Comparison of ENCODE assay signal across 24 mouse cellular contexts in the genomic region with DNA sequence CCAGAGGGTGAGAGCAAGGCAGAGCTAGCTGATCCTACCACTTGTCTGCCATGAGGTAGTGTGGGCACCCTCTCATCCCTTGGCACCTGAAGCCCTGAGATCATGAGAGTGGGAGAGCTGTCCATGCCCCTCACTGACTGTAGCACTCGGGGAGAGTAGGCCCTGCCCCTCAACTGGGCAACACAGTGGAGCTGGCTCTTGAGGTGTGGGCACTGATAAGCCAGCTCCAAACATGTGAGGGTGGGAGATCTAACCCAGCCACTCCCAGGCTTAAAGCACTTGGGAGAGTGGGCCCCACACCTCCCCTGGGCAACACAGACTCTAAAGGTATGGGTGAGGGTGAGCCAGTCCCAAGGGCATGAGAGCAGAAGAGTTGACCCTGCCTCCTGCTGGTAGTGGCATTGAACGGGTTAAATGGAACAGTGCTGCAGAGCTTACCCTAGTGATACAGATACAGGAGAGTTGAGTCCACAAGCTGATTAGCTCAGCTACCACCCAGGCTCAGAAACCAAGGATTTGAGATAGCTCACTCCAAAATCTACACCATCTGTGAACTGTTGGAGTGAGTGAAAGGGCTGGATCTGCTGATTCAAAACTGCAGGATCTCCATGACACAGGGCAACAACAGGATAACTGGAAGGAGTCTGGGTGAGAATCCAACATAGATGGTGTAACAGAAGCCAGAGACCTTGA.
DNase-seq lines count a peak whose midpoint lies in the region; ATAC-seq and TF ChIP-seq lines count a peak whose summit lies in the region.
"Had no signal": no experiment of that assay in that cellular context is flagged by ENCODE, and none has a peak within 500 bp of the region (broad histone marks: within the 10 kb centered on the region; RNA-seq: fewer than 3 reads in every experiment).

No protein-coding gene starts in this region.

- no peak overlapping the region for H3K4me2 ChIP-seq in midbrain, embryonic 11.5 days
- no peak overlapping the region for H3K4me2 ChIP-seq in midbrain, embryonic 14.5 days (ENCODE audit: low read length)
- peak overlapping the region; percentile 38 for H3K4me2 ChIP-seq in liver, embryonic 15.5 days
- H3K4me2 ChIP-seq in stomach, embryonic 15.5 days: no peak overlapping the region
- H3K4me2 ChIP-seq: forebrain, embryonic 15.5 days; hindbrain, embryonic 12.5 days; limb, embryonic 12.5 days; lung, embryonic 14.5 days; neural tube, embryonic 12.5 days had no signal

- peak; percentile 38; the same call in 1 of the 2 replicates for ATAC-seq in cerebellum, adult (ENCODE audit: insufficient number of reproducible peaks, low FRiP score, low TSS enrichment)
- ATAC-seq in midbrain, embryonic 11.5 days (ENCODE audit: low FRiP score): no peak
- no peak for ATAC-seq in midbrain, embryonic 14.5 days (ENCODE audit: low FRiP score, low TSS enrichment)
- ATAC-seq in liver, embryonic 15.5 days (ENCODE audit: insufficient read depth): peak; percentile 82
- peak; percentile 60 for ATAC-seq in stomach, embryonic 15.5 days (ENCODE audit: insufficient read depth, low FRiP score, low read depth)
- ATAC-seq: forebrain, embryonic 15.5 days; Patski had no signal

- H3K9me3 ChIP-seq in midbrain, embryonic 11.5 days (ENCODE audit: control insufficient read depth, low read length): no peaks in the 10 kb centered on the region
- no peaks in the 10 kb centered on the region for H3K9me3 ChIP-seq in midbrain, embryonic 14.5 days (ENCODE audit: control insufficient read depth, low read length)
- H3K9me3 ChIP-seq in liver, embryonic 15.5 days (replicated peaks): no peaks in the 10 kb centered on the region
- H3K9me3 ChIP-seq in stomach, embryonic 15.5 days: no peaks in the 10 kb centered on the region
- H3K9me3 ChIP-seq: forebrain, embryonic 15.5 days; heart, embryonic 10.5 days; hindbrain, embryonic 12.5 days; limb, embryonic 12.5 days; neural tube, embryonic 12.5 days had no signal

- no peak overlapping the region for H3K27ac ChIP-seq in midbrain, embryonic 11.5 days (ENCODE audit: low read depth, low read length)
- no peak overlapping the region for H3K27ac ChIP-seq in midbrain, embryonic 14.5 days (replicated peaks; ENCODE audit: low read depth, low read length)
- no peak overlapping the region for H3K27ac ChIP-seq in liver, embryonic 15.5 days (replicated peaks)
- H3K27ac ChIP-seq in stomach, embryonic 15.5 days: no peak overlapping the region
- no peak overlapping the region for H3K27ac ChIP-seq in left cerebral cortex, adult 2 months
- H3K27ac ChIP-seq: forebrain, embryonic 15.5 days; heart, embryonic 10.5 days; hindbrain, embryonic 12.5 days; limb, embryonic 12.5 days; macrophage; neural tube, embryonic 12.5 days had no signal

- H3K36me3 ChIP-seq in midbrain, embryonic 11.5 days (ENCODE audit: control insufficient read depth, insufficient read depth, low read length): no peaks in the 10 kb centered on the region
- no peaks in the 10 kb centered on the region for H3K36me3 ChIP-seq in midbrain, embryonic 14.5 days (ENCODE audit: control insufficient read depth, insufficient read depth, low read length)
- no peaks in the 10 kb centered on the region for H3K36me3 ChIP-seq in liver, embryonic 15.5 days (replicated peaks)
- no peaks in the 10 kb centered on the region for H3K36me3 ChIP-seq in stomach, embryonic 15.5 days
- H3K36me3 ChIP-seq: forebrain, embryonic 15.5 days; heart, embryonic 10.5 days; hindbrain, embryonic 12.5 days; limb, embryonic 12.5 days; neural tube, embryonic 12.5 days had no signal

- TF ChIP-seq CTCF in left cerebral cortex, adult 2 months (IDR thresholded peaks at IDR 0.05): no peak

- H3K27me3 ChIP-seq in midbrain, embryonic 11.5 days (ENCODE audit: control insufficient read depth, insufficient read depth, low read length): no peaks in the 10 kb centered on the region
- no peaks in the 10 kb centered on the region for H3K27me3 ChIP-seq in midbrain, embryonic 14.5 days (ENCODE audit: control insufficient read depth, insufficient read depth, low read length)
- H3K27me3 ChIP-seq in liver, embryonic 15.5 days: peaks cover 8% of the 10 kb centered on the region; the same call in 1 of the 2 replicates
- no peaks in the 10 kb centered on the region for H3K27me3 ChIP-seq in stomach, embryonic 15.5 days (replicated peaks)
- H3K27me3 ChIP-seq: forebrain, embryonic 15.5 days; hindbrain, embryonic 12.5 days; limb, embryonic 12.5 days; neural tube, embryonic 12.5 days; Patski had no signal

- H3K9ac ChIP-seq in midbrain, embryonic 11.5 days (ENCODE audit: low read length): no peak overlapping the region
- H3K9ac ChIP-seq in midbrain, embryonic 14.5 days (replicated peaks; ENCODE audit: low read length): no peak overlapping the region
- H3K9ac ChIP-seq in liver, embryonic 15.5 days: no peak overlapping the region
- H3K9ac ChIP-seq in stomach, embryonic 15.5 days: no peak overlapping the region
- H3K9ac ChIP-seq: forebrain, embryonic 15.5 days; hindbrain, embryonic 12.5 days; limb, embryonic 12.5 days; lung, embryonic 14.5 days; neural tube, embryonic 12.5 days had no signal

- no peaks in the 10 kb centered on the region for H3K4me1 ChIP-seq in midbrain, embryonic 11.5 days (ENCODE audit: control insufficient read depth, insufficient read depth, low read length)
- no peaks in the 10 kb centered on the region for H3K4me1 ChIP-seq in midbrain, embryonic 14.5 days (ENCODE audit: control insufficient read depth, insufficient read depth, low read length)
- peaks cover 24% of the 10 kb centered on the region for H3K4me1 ChIP-seq in liver, embryonic 15.5 days (replicated peaks)
- H3K4me1 ChIP-seq in stomach, embryonic 15.5 days: no peaks in the 10 kb centered on the region
- H3K4me1 ChIP-seq: forebrain, embryonic 15.5 days; heart, embryonic 10.5 days; hindbrain, embryonic 12.5 days; neural tube, embryonic 12.5 days had no signal

- intact Hi-C loops in left cerebral cortex, adult 2 months (cut with DNase I): no loop called here

- H3K4me3 ChIP-seq in midbrain, embryonic 11.5 days (ENCODE audit: low read depth, low read length): no peak overlapping the region
- no peak overlapping the region for H3K4me3 ChIP-seq in midbrain, embryonic 14.5 days (replicated peaks; ENCODE audit: low read depth, low read length)
- H3K4me3 ChIP-seq in liver, embryonic 15.5 days (replicated peaks): no peak overlapping the region
- no peak overlapping the region for H3K4me3 ChIP-seq in stomach, embryonic 15.5 days (replicated peaks)
- no peak overlapping the region for H3K4me3 ChIP-seq in left cerebral cortex, adult 2 months
- H3K4me3 ChIP-seq: erythroblast, embryonic 14.5 days; forebrain, embryonic 15.5 days; heart, embryonic 10.5 days; hindbrain, embryonic 12.5 days; limb, embryonic 12.5 days; neural tube, embryonic 12.5 days had no signal

- DNase-seq in cerebellum, adult 18-20 months: no peak
- DNase-seq in midbrain, embryonic 11.5 days (ENCODE audit: low spot score, missing footprints): peak; percentile 8
- DNase-seq in midbrain, embryonic 14.5 days: no peak
- DNase-seq in embryo, embryonic 9.5 days (ENCODE audit: extremely low spot score): no peak
- DNase-seq in left cerebral cortex, adult 2 months (ENCODE audit: extremely low spot score in 1 of 2, low spot score in 2 of 2): no peak
- DNase-seq: adrenal gland, postnatal 36 days; cerebellum, adult 8-10 months; gastrocnemius, postnatal 36 days; heart, postnatal 10 days; kidney, adult 2 months; kidney, postnatal 25 days; lung, embryonic 14.5 days; thymus, adult 2 months had no signal

- 75% methylated on average over 2 of the region's 2 CpGs for WGBS in midbrain, embryonic 11.5 days
- WGBS in midbrain, embryonic 14.5 days: 84% methylated on average over 2 of the region's 2 CpGs
- 27% methylated on average over 2 of the region's 2 CpGs for WGBS in liver, embryonic 15.5 days (ENCODE audit: insufficient replicate concordance)
- WGBS in stomach, embryonic 15.5 days: 63% methylated on average over 2 of the region's 2 CpGs

Comparison
In these comparisons a context has a peak if more than half of its experiments do, and no peak if none do; other contexts are left out.
1. ATAC-seq: peak in cerebellum, adult (single experiment), liver, embryonic 15.5 days (single experiment) and stomach, embryonic 15.5 days (single experiment); none in midbrain, embryonic 11.5 days (single experiment) and midbrain, embryonic 14.5 days (single experiment).